Mouse (Mus musculus): Measurements from ENCODE around the gene Suox.

GRCm38 (mm10) chr10:128665806-128666205, 8.1 kb downstream of the Suox start:
- TF ChIP-seq CTCF (IDR thresholded peaks at IDR 0.05; ENCODE audit: borderline replicate concordance, insufficient read depth, low read length) (no peak), POLR2A (IDR thresholded peaks at IDR 0.05; ENCODE audit: low read depth, low read length) (no peak)
